Mouse (Mus musculus) limb, embryonic 12.5 days (tissue): ENCODE measurements at regions not wholly inside any gene's neighbourhood (a gene's known extent, or its start where the extent isn't known, plus 50 kb on each side); places are given as distances from the start of the nearest gene placed in this dataset.

Source experiments
- ATAC-seq: fragments of 200-750 bp; cut with Nextera tagmentation; 2 replicates; pipeline ENCODE4 v1.8.0; 2017; ENCODE audit warnings: low read depth, moderate TSS enrichment; ENCODE audit not compliant: insufficient number of reproducible peaks, insufficient read depth, low FRiP score, low TSS enrichment
- H3K27ac ChIP-seq: fragments of 300-500 bp; sonication (generic); 2 replicates; pipeline ENCODE4 v1.5.1; 2016; ENCODE audit warnings: mild to moderate bottlenecking, moderate library complexity
- H3K27me3 ChIP-seq: fragments of 300-500 bp; sonication (generic); 2 replicates; pipeline ENCODE4 v1.6.1; 2016; ENCODE audit warnings: mild to moderate bottlenecking, moderate library complexity
- H3K36me3 ChIP-seq: fragments of 300-500 bp; sonication (generic); 2 replicates; pipeline ENCODE4 v1.6.1; 2016; ENCODE audit warnings: mild to moderate bottlenecking, moderate library complexity
- H3K4me1 ChIP-seq: fragments of 300-500 bp; sonication (generic); replicated peaks from 2 replicates; pipeline ENCODE4 v1.6.1; 2016
- H3K4me2 ChIP-seq: fragments of 300-500 bp; sonication (generic); 2 replicates; pipeline ENCODE4 v1.6.1; 2016; ENCODE audit warnings: mild to moderate bottlenecking, moderate library complexity
- H3K4me3 ChIP-seq: fragments of 300-500 bp; sonication (generic); replicated peaks from 2 replicates; pipeline ENCODE4 v1.5.1; 2016; ENCODE audit warnings: mild to moderate bottlenecking
- H3K9ac ChIP-seq: fragments of 300-500 bp; sonication (generic); replicated peaks from 2 replicates; pipeline ENCODE4 v1.6.1; 2016; ENCODE audit warnings: mild to moderate bottlenecking, moderate library complexity
- H3K9me3 ChIP-seq: fragments of 300-500 bp; sonication (generic); 2 replicates; pipeline ENCODE4 v1.6.1; 2016; ENCODE audit warnings: mild to moderate bottlenecking, moderate library complexity
- WGBS: fragments of 180-500 bp; shearing (Covaris S2); methylation state at CpG from one replicate; pipeline ENCODE4 v1.1.7; 2016; 5-methylcytosine and 5-hydroxymethylcytosine counted together

GRCm38 (mm10) chr9:111908806-111909205 is 218.7 kb upstream of the Stac start:
- no peak overlapping the region for H3K27ac ChIP-seq
- no peak overlapping the region for H3K9ac ChIP-seq
- no peak overlapping the region for H3K4me3 ChIP-seq
- H3K27me3 ChIP-seq = 0 out of 2 replicates have a peak, but pooled peaks cover 5% of the 10 kb centered on the region
- no peaks in the 10 kb centered on the region for H3K36me3 ChIP-seq
- ATAC-seq = no peak
- 29% methylated on average over 4 of the region's 4 CpGs for WGBS
- no peaks in the 10 kb centered on the region for H3K9me3 ChIP-seq
- no peaks in the 10 kb centered on the region; the same call in 1 of the 2 replicates for H3K4me1 ChIP-seq
- no peak overlapping the region for H3K4me2 ChIP-seq

- no peak for ATAC-seq
- Histone ChIP-seq H3K9ac (no peak overlapping the region), H3K27me3 (0 out of 2 replicates have a peak, but pooled peaks cover 4% of the 10 kb centered on the region), H3K27ac (no peak overlapping the region), H3K4me3 (no peak overlapping the region), H3K4me1 (no peaks in the 10 kb centered on the region), H3K36me3 (no peaks in the 10 kb centered on the region), H3K4me2 (no peak overlapping the region), H3K9me3 (no peaks in the 10 kb centered on the region)
Measured at GRCm38 (mm10) chr9:111900196-111900595, 210.0 kb upstream of the Stac start.

GRCm38 (mm10) chr9:111897626-111898025 is 207.5 kb upstream of the Stac start:
- no peak for ATAC-seq
- 83% methylated on average over 5 of the region's 5 CpGs for WGBS
- no peaks in the 10 kb centered on the region for H3K27me3 ChIP-seq

GRCm38 (mm10) chr9:111879710-111880109 is 189.6 kb upstream of the Stac start:
- H3K4me1 ChIP-seq = no peaks in the 10 kb centered on the region
- H3K27ac ChIP-seq = no peak overlapping the region
- ATAC-seq = no peak
- no peak overlapping the region for H3K4me3 ChIP-seq
- no peak overlapping the region for H3K9ac ChIP-seq
- H3K4me2 ChIP-seq = no peak overlapping the region
- WGBS = 60% methylated on average over 2 of the region's 2 CpGs
- H3K27me3 ChIP-seq = no peaks in the 10 kb centered on the region
- no peaks in the 10 kb centered on the region for H3K9me3 ChIP-seq
- no peaks in the 10 kb centered on the region for H3K36me3 ChIP-seq

More at GRCm38 (mm10) chr9:111897626-111898025, 207.5 kb upstream of the Stac start:
- Histone ChIP-seq H3K27ac (no peak overlapping the region), H3K36me3 (no peaks in the 10 kb centered on the region), H3K9ac (no peak overlapping the region), H3K9me3 (no peaks in the 10 kb centered on the region), H3K4me3 (no peak overlapping the region), H3K4me1 (no peaks in the 10 kb centered on the region), H3K4me2 (no peak overlapping the region)

GRCm38 (mm10) chr9:111876846-111877245 is 186.7 kb upstream of the Stac start:
- Histone ChIP-seq H3K9ac (no peak overlapping the region), H3K9me3 (no peaks in the 10 kb centered on the region), H3K4me1 (no peaks in the 10 kb centered on the region), H3K27me3 (no peaks in the 10 kb centered on the region), H3K4me2 (no peak overlapping the region), H3K36me3 (no peaks in the 10 kb centered on the region), H3K27ac (no peak overlapping the region), H3K4me3 (no peak overlapping the region)
- 79% methylated on average over 5 of the region's 5 CpGs for WGBS
- no peak for ATAC-seq

- Histone ChIP-seq H3K27ac (no peak overlapping the region), H3K27me3 (no peaks in the 10 kb centered on the region), H3K4me3 (no peak overlapping the region), H3K4me1 (no peaks in the 10 kb centered on the region), H3K9me3 (no peaks in the 10 kb centered on the region), H3K36me3 (no peaks in the 10 kb centered on the region), H3K4me2 (no peak overlapping the region), H3K9ac (no peak overlapping the region)
- WGBS = 90% methylated on average over 7 of the region's 7 CpGs
- ATAC-seq = no peak
Measured at GRCm38 (mm10) chr9:111870466-111870865, 180.3 kb upstream of the Stac start.

GRCm38 (mm10) chr9:111869801-111870382 is 179.7 kb upstream of the Stac start:
- H3K9ac ChIP-seq = no peak overlapping the region
- no peak overlapping the region for H3K27ac ChIP-seq
- H3K27me3 ChIP-seq = no peaks in the 10 kb centered on the region
- no peak for ATAC-seq
- H3K9me3 ChIP-seq = no peaks in the 10 kb centered on the region
- H3K4me1 ChIP-seq = no peaks in the 10 kb centered on the region
- no peak overlapping the region for H3K4me2 ChIP-seq
- H3K4me3 ChIP-seq = no peak overlapping the region
- no peaks in the 10 kb centered on the region for H3K36me3 ChIP-seq
- 79% methylated on average over 4 of the region's 4 CpGs for WGBS

GRCm38 (mm10) chr9:111858051-111858450 is 167.9 kb upstream of the Stac start:
- Histone ChIP-seq H3K27me3 (no peaks in the 10 kb centered on the region), H3K9ac (no peak overlapping the region), H3K4me2 (no peak overlapping the region), H3K36me3 (no peaks in the 10 kb centered on the region), H3K4me3 (no peak overlapping the region), H3K4me1 (no peaks in the 10 kb centered on the region), H3K9me3 (no peaks in the 10 kb centered on the region), H3K27ac (no peak overlapping the region)
- WGBS = 70% methylated on average over 2 of the region's 2 CpGs
- ATAC-seq = no peak

- no peak overlapping the region for H3K27ac ChIP-seq
- no peaks in the 10 kb centered on the region for H3K9me3 ChIP-seq
- no peaks in the 10 kb centered on the region for H3K27me3 ChIP-seq
- H3K4me2 ChIP-seq = no peak overlapping the region
- no peak overlapping the region for H3K4me3 ChIP-seq
- H3K9ac ChIP-seq = no peak overlapping the region
- no peaks in the 10 kb centered on the region for H3K4me1 ChIP-seq
- no peak for ATAC-seq
- WGBS = 84% methylated on average over 7 of the region's 7 CpGs
- no peaks in the 10 kb centered on the region for H3K36me3 ChIP-seq
Measured at GRCm38 (mm10) chr9:111854976-111855375, 164.8 kb upstream of the Stac start.

- WGBS = 94% methylated on average over 10 of the region's 10 CpGs
Measured at GRCm38 (mm10) chr9:111846366-111846765, 156.2 kb upstream of the Stac start.

GRCm38 (mm10) chr9:111841151-111841550 is 151.0 kb upstream of the Stac start:
- no peak overlapping the region for H3K27ac ChIP-seq
- ATAC-seq = no peak

More at GRCm38 (mm10) chr9:111846366-111846765, 156.2 kb upstream of the Stac start:
- H3K4me3 ChIP-seq = no peak overlapping the region
- no peak overlapping the region for H3K4me2 ChIP-seq
- H3K27ac ChIP-seq = no peak overlapping the region
- no peaks in the 10 kb centered on the region for H3K4me1 ChIP-seq
- H3K9me3 ChIP-seq = no peaks in the 10 kb centered on the region
- no peaks in the 10 kb centered on the region for H3K36me3 ChIP-seq
- no peak overlapping the region for H3K9ac ChIP-seq
- no peak for ATAC-seq
- H3K27me3 ChIP-seq = no peaks in the 10 kb centered on the region

More at GRCm38 (mm10) chr9:111841151-111841550, 151.0 kb upstream of the Stac start:
- no peak overlapping the region for H3K4me3 ChIP-seq
- H3K36me3 ChIP-seq = no peaks in the 10 kb centered on the region
- no peaks in the 10 kb centered on the region for H3K27me3 ChIP-seq
- WGBS = 85% methylated on average over 6 of the region's 6 CpGs
- H3K4me2 ChIP-seq = no peak overlapping the region
- no peaks in the 10 kb centered on the region; the same call in 1 of the 2 replicates for H3K9me3 ChIP-seq
- peaks cover 3% of the 10 kb centered on the region; the same call in 1 of the 2 replicates for H3K4me1 ChIP-seq
- no peak overlapping the region for H3K9ac ChIP-seq
